Mouse (Mus musculus): ENCODE data around the gene Pdha2.
A peak's percentile ranks its signal among the peaks of the same experiment; 100 is the strongest.

Gene Pdha2

GRCm38 (mm10) chr3:141212255-141212654 is at the start of gene Pdha2:
TSS of gene Pdha2 (minus strand) at chr3:141212355.
- DNase-seq (ENCODE audit: low read depth, low spot score) = no peak

GRCm38 (mm10) chr3:141260518-141260917 is 48.4 kb upstream of the Pdha2 start:
- DNase-seq (ENCODE audit: low read depth, low spot score) = no peak

- no peak for DNase-seq (ENCODE audit: low read depth, low spot score)
Observed at GRCm38 (mm10) chr3:141251440-141251839, 39.3 kb upstream of the Pdha2 start.

- no peak for DNase-seq (ENCODE audit: low read depth, low spot score)
Observed at GRCm38 (mm10) chr3:141244725-141245298, 32.7 kb upstream of the Pdha2 start.

GRCm38 (mm10) chr3:141238071-141238470 is 25.9 kb upstream of the Pdha2 start:
- DNase-seq (ENCODE audit: low read depth, low spot score) = no peak

- DNase-seq (ENCODE audit: low read depth, low spot score) = no peak
Observed at GRCm38 (mm10) chr3:141229148-141229547, 17.0 kb upstream of the Pdha2 start.

GRCm38 (mm10) chr3:141222339-141222738 is 10.2 kb upstream of the Pdha2 start:
- no peak for DNase-seq (ENCODE audit: low read depth, low spot score)

GRCm38 (mm10) chr3:141218561-141218960 is 6.4 kb upstream of the Pdha2 start:
- DNase-seq (ENCODE audit: low read depth, low spot score) = no peak

GRCm38 (mm10) chr3:141216999-141217398 is 4.8 kb upstream of the Pdha2 start:
- DNase-seq (ENCODE audit: low read depth, low spot score) = no peak

GRCm38 (mm10) chr3:141216237-141216636 is 4.1 kb upstream of the Pdha2 start:
- DNase-seq (ENCODE audit: low read depth, low spot score) = no peak

- no peak for DNase-seq (ENCODE audit: low read depth, low spot score)
Observed at GRCm38 (mm10) chr3:141214789-141215188, 2.6 kb upstream of the Pdha2 start.

GRCm38 (mm10) chr3:141214197-141214596 is 2.0 kb upstream of the Pdha2 start:
- DNase-seq (ENCODE audit: low read depth, low spot score) = no peak

- peak; percentile 37 for DNase-seq (ENCODE audit: low read depth, low spot score)
Observed at GRCm38 (mm10) chr3:141211644-141212043, 511 bp downstream of the Pdha2 start.

- no peak for DNase-seq (ENCODE audit: low read depth, low spot score)
Observed at GRCm38 (mm10) chr3:141201766-141202165, 10.4 kb downstream of the Pdha2 start.

- DNase-seq (ENCODE audit: low read depth, low spot score) = no peak
Observed at GRCm38 (mm10) chr3:141197308-141197861, 14.8 kb downstream of the Pdha2 start.

GRCm38 (mm10) chr3:141191653-141192052 is 20.5 kb downstream of the Pdha2 start:
- DNase-seq (ENCODE audit: low read depth, low spot score) = no peak

GRCm38 (mm10) chr3:141190429-141190828 is 21.7 kb downstream of the Pdha2 start:
- DNase-seq (ENCODE audit: low read depth, low spot score) = no peak

GRCm38 (mm10) chr3:141160986-141161385 is 51.2 kb downstream of the Pdha2 start:
- no peak for DNase-seq (ENCODE audit: low read depth, low spot score)

All from R1 (cell line).